Mouse (Mus musculus) forebrain, postnatal 0 days (tissue): ENCODE data around the gene P3h1. TPM values are rescaled to one million over a fixed set of nuclear protein-coding genes. Genes with fewer than 3 reads are reported as not detected.
A peak's percentile ranks its signal among the peaks of the same experiment; 100 is the strongest.
"Not testable (repeated sequence)": the region's sequence is repeated elsewhere in the genome, so short reads cannot be mapped to it uniquely, and the experiment has no call there.

ENCODE experiments used
- ATAC-seq: fragments of 200-750 bp; cut with Nextera tagmentation; 2 replicates; pipeline ENCODE4 v1.8.0; 2017; ENCODE audit warnings: mild to moderate bottlenecking, moderate library complexity
- DNase-seq: peaks from one replicate; pipeline ENCODE4 v3.0.0-alpha.2; 2015
- H3K27ac ChIP-seq: fragments of 300-500 bp; sonication (generic); 2 replicates; pipeline ENCODE4 v1.5.1; 2014; ENCODE audit warnings: low read depth, mild to moderate bottlenecking, antibody characterized with exemption, low read length, moderate library complexity, mixed read lengths
- H3K27me3 ChIP-seq: fragments of 300-500 bp; sonication (generic); 2 replicates; pipeline ENCODE4 v1.6.1; 2014; ENCODE audit warnings: mild to moderate bottlenecking, low read length, mixed read lengths; ENCODE audit not compliant: insufficient read depth
- H3K36me3 ChIP-seq: fragments of 300-500 bp; sonication (generic); 2 replicates; pipeline ENCODE4 v1.6.1; 2014; ENCODE audit warnings: mild to moderate bottlenecking, moderate library complexity; ENCODE audit not compliant: insufficient read depth
- H3K4me1 ChIP-seq: fragments of 300-500 bp; sonication (generic); 2 replicates; pipeline ENCODE4 v1.6.1; 2014; ENCODE audit warnings: antibody characterized with exemption; ENCODE audit not compliant: insufficient read depth
- H3K4me2 ChIP-seq: fragments of 300-500 bp; sonication (generic); 2 replicates; pipeline ENCODE4 v1.6.1; 2014; ENCODE audit warnings: low read depth, mild to moderate bottlenecking, moderate library complexity
- H3K4me3 ChIP-seq: fragments of 300-500 bp; sonication (generic); 2 replicates; pipeline ENCODE4 v1.5.1; 2014; ENCODE audit warnings: low read depth, low read length, mixed read lengths
- H3K9ac ChIP-seq: fragments of 300-500 bp; sonication (generic); 2 replicates; pipeline ENCODE4 v1.6.1; 2014; ENCODE audit warnings: mild to moderate bottlenecking
- H3K9me3 ChIP-seq: fragments of 300-500 bp; sonication (generic); 2 replicates; pipeline ENCODE4 v1.6.1; 2016; ENCODE audit warnings: low read length
- CTCF ChIP-seq: sonication (generic); IDR thresholded peaks from 2 replicates; pipeline ENCODE4 v1.5.1; 2016; ENCODE audit warnings: antibody characterized with exemption, control low read depth, low read depth
- WGBS: fragments of 180-500 bp; shearing (Covaris S2); extraction: QIAGEN DNeasy Blood & Tissue Kit; methylation state at CpG from one replicate; pipeline ENCODE4 v1.1.7; 2014; 5-methylcytosine and 5-hydroxymethylcytosine counted together
- polyA plus RNA-seq: library from polyadenylated mRNA; unstranded; fragments of >200 nt; fragmentation: Nextera tagmentation; extraction: Ambion mirVana; gene quantifications from 2 replicates; pipeline ENCODE4 v1.2.1, GENCODE M21; 2015
- total RNA-seq: library from RNA; depleted of rRNA; stranded (reverse); fragments of >200 nt; gene quantifications from 2 replicates; pipeline ENCODE4 v1.2.3, GENCODE M21; 2014

The P3h1 gene
- total and polyA plus RNA-seq, 2 experiments from 2014 or later = 8.9 to 12.8 TPM

GRCm38 (mm10) chr4:119274627-119275026, 41.9 kb downstream of the P3h1 start:
- Histone ChIP-seq H3K4me2 (no peak overlapping the region), H3K36me3 (peaks cover 74% of the 10 kb centered on the region), H3K9me3 (no peaks in the 10 kb centered on the region), H3K4me1 (no peaks in the 10 kb centered on the region), H3K4me3 (no peak overlapping the region), H3K27me3 (no peaks in the 10 kb centered on the region), H3K9ac (no peak overlapping the region), H3K27ac (no peak overlapping the region)
- ATAC-seq (no peak), DNase-seq (no peak)
- WGBS = 83% methylated on average over 1 of the region's 1 CpGs
- no peak for TF ChIP-seq CTCF

- Histone ChIP-seq H3K4me3 (no peak overlapping the region), H3K9me3 (no peaks in the 10 kb centered on the region), H3K4me2 (no peak overlapping the region), H3K9ac (no peak overlapping the region), H3K27me3 (no peaks in the 10 kb centered on the region), H3K36me3 (peaks cover 80% of the 10 kb centered on the region), H3K27ac (no peak overlapping the region), H3K4me1 (no peaks in the 10 kb centered on the region)
- 77% methylated on average over 2 of the region's 2 CpGs for WGBS
- DNase-seq (no peak), ATAC-seq (no peak)
- TF ChIP-seq CTCF = no peak
Observed at GRCm38 (mm10) chr4:119275226-119275625, 42.5 kb downstream of the P3h1 start.

DNA sequence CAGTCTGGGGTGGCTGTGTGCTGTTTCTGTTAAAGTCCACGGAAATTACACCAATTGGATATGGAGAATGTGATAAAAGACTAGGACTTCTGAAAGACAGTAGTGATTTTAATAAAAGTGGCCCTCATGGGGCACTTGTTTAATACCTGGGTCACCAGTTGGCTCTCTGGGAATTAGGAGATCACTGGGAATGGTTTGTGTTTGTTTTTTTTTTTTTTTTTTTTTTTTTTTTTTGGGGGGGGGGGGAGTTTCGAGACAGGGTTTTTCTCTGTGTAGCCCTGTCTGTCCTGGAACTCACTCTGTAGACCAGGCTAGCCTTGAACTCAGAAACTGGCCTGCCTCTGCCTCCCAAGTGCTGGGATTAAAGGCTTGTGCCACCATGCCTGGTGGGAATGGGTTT, 43.0 kb downstream of the P3h1 start:
- 76% methylated on average over 2 of the region's 2 CpGs for WGBS
- ATAC-seq = no peak
- Histone ChIP-seq H3K4me3 (no peak overlapping the region), H3K4me1 (no peaks in the 10 kb centered on the region), H3K9ac (no peak overlapping the region), H3K27ac (no peak overlapping the region), H3K9me3 (no peaks in the 10 kb centered on the region), H3K27me3 (no peaks in the 10 kb centered on the region), H3K36me3 (peaks cover 80% of the 10 kb centered on the region), H3K4me2 (no peak overlapping the region)
- no peak for DNase-seq
- no peak for TF ChIP-seq CTCF

DNA sequence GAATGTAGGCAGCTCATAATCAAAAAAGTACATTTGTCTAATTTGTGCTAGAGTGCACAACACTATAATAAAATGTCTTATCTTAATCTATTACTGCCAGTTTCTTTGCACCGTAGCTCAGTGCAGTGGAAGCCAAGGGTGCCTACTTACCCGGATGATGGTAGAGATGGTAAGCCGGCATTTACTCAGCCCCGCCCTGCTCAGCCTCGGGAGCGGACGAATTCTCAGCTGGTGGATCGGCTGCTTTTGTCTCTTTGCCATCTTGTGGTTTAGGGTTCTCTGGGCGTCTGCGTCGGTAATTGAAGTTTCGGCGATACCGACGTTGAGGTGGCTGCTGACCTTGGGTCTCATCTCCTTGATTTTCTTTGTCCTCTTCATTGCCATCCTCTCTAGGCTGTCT, 46.1 kb downstream of the P3h1 start:
- H3K9ac ChIP-seq, H3K4me1 ChIP-seq, ATAC-seq, DNase-seq, H3K9me3 ChIP-seq, H3K4me2 ChIP-seq, H3K27me3 ChIP-seq, H3K27ac ChIP-seq, H3K4me3 ChIP-seq: not testable (repeated sequence)
- peaks cover 78% of the 10 kb centered on the region for H3K36me3 ChIP-seq
- WGBS = 88% methylated on average over 15 of the region's 15 CpGs

DNA sequence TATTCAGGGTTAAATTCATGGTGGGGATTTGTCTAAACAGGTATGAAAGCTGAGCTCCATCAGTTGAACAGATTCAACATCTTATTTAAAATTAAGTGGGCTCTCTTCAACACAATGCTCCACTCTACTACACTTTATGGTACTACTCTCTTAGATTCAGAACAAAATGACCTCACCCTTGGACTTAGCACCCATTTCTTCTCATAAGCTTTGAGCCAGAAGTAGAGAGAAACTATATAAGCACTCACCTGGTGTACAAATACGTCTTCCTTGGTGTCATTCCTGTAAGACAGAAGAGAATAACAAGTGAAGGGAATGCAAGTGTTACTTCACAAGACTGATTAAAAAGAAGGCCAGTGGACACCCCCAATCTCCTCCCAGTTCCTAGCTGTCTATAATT, 52.1 kb downstream of the P3h1 start:
- Histone ChIP-seq H3K4me1 (no peaks in the 10 kb centered on the region), H3K9me3 (no peaks in the 10 kb centered on the region), H3K4me2 (no peak overlapping the region), H3K27me3 (no peaks in the 10 kb centered on the region), H3K27ac (no peak overlapping the region), H3K4me3 (no peak overlapping the region), H3K9ac (no peak overlapping the region), H3K36me3 (peaks cover 34% of the 10 kb centered on the region)
- no peak for ATAC-seq
- no peak for DNase-seq
- 87% methylated on average over 1 of the region's 1 CpGs for WGBS
- no peak for TF ChIP-seq CTCF

DNA sequence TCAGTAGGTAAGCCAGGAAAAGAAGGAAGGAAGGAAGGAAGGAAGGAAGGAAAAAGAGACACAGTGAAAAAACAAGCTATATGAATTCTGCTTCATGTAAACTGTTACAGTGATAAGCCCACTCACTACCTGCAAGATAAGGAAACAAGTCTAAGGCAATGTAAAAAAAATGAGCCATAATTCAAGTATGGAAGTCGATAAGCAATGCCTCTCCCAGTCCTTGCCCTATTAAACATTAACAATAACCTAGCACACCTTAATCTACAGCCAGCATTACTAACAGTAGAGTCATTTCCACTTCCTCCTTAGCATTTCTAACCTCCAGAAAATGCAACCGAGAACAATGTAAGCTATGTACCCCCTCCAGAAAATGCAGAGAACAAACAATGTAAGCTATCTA, 52.6 kb downstream of the P3h1 start:
- H3K4me1 ChIP-seq = 0 out of 2 replicates have a peak, but pooled peaks cover 3% of the 10 kb centered on the region
- DNase-seq (no peak), ATAC-seq (no peak)
- H3K4me3 ChIP-seq = no peak overlapping the region
- no peak overlapping the region for H3K27ac ChIP-seq
- 79% methylated on average over 2 of the region's 2 CpGs for WGBS
- H3K36me3 ChIP-seq = peaks cover 29% of the 10 kb centered on the region
- no peaks in the 10 kb centered on the region for H3K27me3 ChIP-seq
- H3K9ac ChIP-seq = no peak overlapping the region
- TF ChIP-seq CTCF = no peak
- H3K9me3 ChIP-seq = no peaks in the 10 kb centered on the region
- H3K4me2 ChIP-seq = no peak overlapping the region

GRCm38 (mm10) chr4:119291921-119292320, 59.2 kb downstream of the P3h1 start:
- WGBS = 42% methylated on average over 1 of the region's 1 CpGs
- Histone ChIP-seq H3K9ac (peak overlapping the region; percentile 83; the same call in 1 of the 2 replicates), H3K4me1 (peaks cover 20% of the 10 kb centered on the region; the same call in 1 of the 2 replicates), H3K36me3 (no peaks in the 10 kb centered on the region; the same call in 1 of the 2 replicates), H3K4me3 (peak overlapping the region; percentile 90), H3K4me2 (peak overlapping the region; percentile 66), H3K9me3 (no peaks in the 10 kb centered on the region), H3K27me3 (no peaks in the 10 kb centered on the region), H3K27ac (no peak overlapping the region)
- no peak for TF ChIP-seq CTCF
- ATAC-seq = no peak
- no peak for DNase-seq
